Mouse (Mus musculus) left cerebral cortex, postnatal 14 days (tissue): ENCODE data around the gene Socs1. TPM values are rescaled to one million over a fixed set of nuclear protein-coding genes. Genes with fewer than 3 reads are reported as not detected.

Source experiments
- total RNA-seq, 2 experiments: library from RNA; stranded (reverse); gene quantifications; 2 replicates each; pipeline ENCODE4 v1.2.3; 2021

The Socs1 gene
- total RNA-seq, 2 experiments from 2014 or later: 1.3 TPM

Other genes with a start within 250 kb of the Socs1 start
- 10 to 100 TPM; 43.5 to 50.3 TPM for gene Dexi, start 242.5 kb downstream of the Socs1 start, total RNA-seq
- 10 to 100 TPM; 74.1 to 76.7 TPM for gene Clec16a, start 240.2 kb downstream of the Socs1 start, total RNA-seq
- gene Tnp2, start 3.1 kb upstream of the Socs1 start, total RNA-seq: not detected
- gene Prm3, start 5.4 kb upstream of the Socs1 start, total RNA-seq: not detected
- gene Prm2, start 10.6 kb upstream of the Socs1 start, total RNA-seq: not detected
- not detected for gene Prm1, start 20.3 kb upstream of the Socs1 start, total RNA-seq
- gene Gm11172, start 27.4 kb upstream of the Socs1 start, total RNA-seq: not detected
- gene Rmi2, start 49.5 kb upstream of the Socs1 start, total RNA-seq: under 1 TPM; 0.19 to 0.40 TPM